Mouse (Mus musculus) heart, postnatal 14 days (tissue): Measurements from ENCODE around the gene Armcx1. TPM values are rescaled to one million over a fixed set of nuclear protein-coding genes. Genes with fewer than 3 reads are reported as not detected.
A peak's percentile ranks its signal among the peaks of the same experiment; 100 is the strongest.
"Not testable (repeated sequence)": the region's sequence is repeated elsewhere in the genome, so short reads cannot be mapped to it uniquely, and the experiment has no call there.

Experiments used
- DNase-seq, 2 experiments: peaks; one replicate each; pipeline ENCODE4 v3.0.0; 2021 to 2022
- intact Hi-C: fragments of 180-260 bp; cut with DNase I; formaldehyde crosslinking; loops from one replicate; pipeline ENCODE4 v1.15.1; 2025
- microRNA-seq, 2 experiments: library from miRNA; unstranded; fragments of <30 nt; microRNA quantifications; one replicate each; pipeline ENCODE4 v1.2.0; 2021 to 2022
- total RNA-seq, 2 experiments: library from RNA; stranded (reverse); gene quantifications; 2 replicates each; pipeline ENCODE4 v1.2.3; 2021

Gene Armcx1
- total RNA-seq, 2 experiments from 2014 or later = 7.4 to 7.8 TPM

GRCm38 (mm10) chrX:134752584-134752983, 34.8 kb downstream of the Armcx1 start:
- no peak for DNase-seq
- intact Hi-C loops = loop anchor here (10.0 kb wide), 1 partner anchor 148 kb away; the partner anchor contains the start of genes Gla and Hnrnph2

GRCm38 (mm10) chrX:134756434-134757292, 38.9 kb downstream of the Armcx1 start, which contains the start of gene Armcx3:
TSS of gene Armcx3 (plus strand) at chrX:134756595.
- intact Hi-C loops = loop anchor here (5.0 to 10.0 kb wide), 2 partner anchors 51 to 152 kb away; partner anchors contain the start of genes Armcx2, Gla and Hnrnph2
- peak; percentile 59 to 60 for DNase-seq

- intact Hi-C loops = loop anchor here (5.0 to 10.0 kb wide), 2 partner anchors 50 to 153 kb away; partner anchors contain the start of genes Armcx2, Gla and Hnrnph2
- DNase-seq = no peak
Measured at GRCm38 (mm10) chrX:134757293-134757995, 39.7 kb downstream of the Armcx1 start.

- DNase-seq, intact Hi-C loops: not testable (repeated sequence)
Measured at GRCm38 (mm10) chrX:134763428-134764198, 45.9 kb downstream of the Armcx1 start.

Small RNA genes within 50 kb of the gene (microRNA-seq; reads per million reads assigned to microRNA genes)
- 0 to 1.4 reads per million in 2 experiments for gene Mir7093

Other genes starting within 250 kb of the Armcx1 start
- gene Taf7l, start 241.5 kb upstream of the Armcx1 start, total RNA-seq = not detected
- gene Timm8a1, start 176.1 kb upstream of the Armcx1 start, total RNA-seq = 10 to 100 TPM; 22.3 to 26.6 TPM
- 1 to 10 TPM in 1 of 2 experiments, under 1 TPM in 1; 0.88 to 1.5 TPM for gene Btk, start 134.4 kb upstream of the Armcx1 start, total RNA-seq
- gene Rpl36a, start 132.3 kb upstream of the Armcx1 start, total RNA-seq = 100 to 1,000 TPM; 131 to 137 TPM
- gene Gla, start 116.8 kb upstream of the Armcx1 start, total RNA-seq = 1 to 10 TPM; 1.7 to 1.9 TPM
- gene Hnrnph2, start 116.8 kb upstream of the Armcx1 start, total RNA-seq = 10 to 100 TPM; 75.7 to 76.5 TPM
- 10 to 100 TPM; 11.7 to 12.1 TPM for gene Armcx4, start 31.4 kb upstream of the Armcx1 start, total RNA-seq
- 1 to 10 TPM; 1.7 to 2.5 TPM for gene Armcx6, start 33.5 kb downstream of the Armcx1 start, total RNA-seq
- gene Armcx3, start 38.6 kb downstream of the Armcx1 start, total RNA-seq = 10 to 100 TPM; 27.2 to 29.0 TPM
- 10 to 100 TPM; 15.6 to 15.8 TPM for gene Armcx2, start 91.3 kb downstream of the Armcx1 start, total RNA-seq
- not detected for gene Nxf2, start 246.8 kb downstream of the Armcx1 start, total RNA-seq